Mouse (Mus musculus): ENCODE results near the gene Tab2.

GRCm38 (mm10) chr10:7936556-7937192, 19.4 kb downstream of the Tab2 start:
- TF ChIP-seq MAFK (IDR thresholded peaks at IDR 0.05; ENCODE audit: insufficient replicate concordance, low read length), result no peak
- TF ChIP-seq CTCF (conservative IDR thresholded peaks at IDR 0.05 in 1 of 2, IDR thresholded peaks at IDR 0.05 in 1 of 2; ENCODE audit: low read depth in 2 of 2, low read length in 2 of 2), result no peak
- TF ChIP-seq POLR2A (IDR thresholded peaks at IDR 0.05; ENCODE audit: low read depth, low read length), result no peak
- no peak for TF ChIP-seq EP300 (IDR thresholded peaks at IDR 0.05; ENCODE audit: low read length)
- TF ChIP-seq ZMIZ1 (IDR thresholded peaks at IDR 0.05; ENCODE audit: low read depth, low read length), result no peak
- TF ChIP-seq ELF1 (IDR thresholded peaks at IDR 0.05; ENCODE audit: low read depth, low read length), result no peak
- no peak for TF ChIP-seq ZC3H11A (IDR thresholded peaks at IDR 0.05; ENCODE audit: low read depth, low read length)
- TF ChIP-seq TCF12 (IDR thresholded peaks at IDR 0.05; ENCODE audit: low read depth, low read length), result no peak
- TF ChIP-seq PAX5 (IDR thresholded peaks at IDR 0.05; ENCODE audit: low read length), result no peak
- TF ChIP-seq KAT2A (IDR thresholded peaks at IDR 0.05; ENCODE audit: insufficient replicate concordance, low read length), result no peak
- TF ChIP-seq UBTF (IDR thresholded peaks at IDR 0.05; ENCODE audit: low read depth, low read length), result no peak
- TF ChIP-seq ZKSCAN1 (IDR thresholded peaks at IDR 0.05; ENCODE audit: borderline replicate concordance, low read depth, low read length), result no peak
- TF ChIP-seq E2F4 (IDR thresholded peaks at IDR 0.05; ENCODE audit: insufficient replicate concordance, low read depth, low read length), result no peak
- no peak for TF ChIP-seq MAZ (IDR thresholded peaks at IDR 0.05; ENCODE audit: low read depth, low read length)
